Mouse (Mus musculus): ENCODE data around the gene Gm3415. TPM values are rescaled to one million over a fixed set of nuclear protein-coding genes. Genes with fewer than 3 reads are reported as not detected.
A peak's percentile ranks its signal among the peaks of the same experiment; 100 is the strongest.
"Not testable (repeated sequence)": the region's sequence is repeated elsewhere in the genome, so short reads cannot be mapped to it uniquely, and the experiment has no call there.

The Gm3415 gene
- polyA plus RNA-seq, 1 experiment from 2014 or later: not detected

DNA sequence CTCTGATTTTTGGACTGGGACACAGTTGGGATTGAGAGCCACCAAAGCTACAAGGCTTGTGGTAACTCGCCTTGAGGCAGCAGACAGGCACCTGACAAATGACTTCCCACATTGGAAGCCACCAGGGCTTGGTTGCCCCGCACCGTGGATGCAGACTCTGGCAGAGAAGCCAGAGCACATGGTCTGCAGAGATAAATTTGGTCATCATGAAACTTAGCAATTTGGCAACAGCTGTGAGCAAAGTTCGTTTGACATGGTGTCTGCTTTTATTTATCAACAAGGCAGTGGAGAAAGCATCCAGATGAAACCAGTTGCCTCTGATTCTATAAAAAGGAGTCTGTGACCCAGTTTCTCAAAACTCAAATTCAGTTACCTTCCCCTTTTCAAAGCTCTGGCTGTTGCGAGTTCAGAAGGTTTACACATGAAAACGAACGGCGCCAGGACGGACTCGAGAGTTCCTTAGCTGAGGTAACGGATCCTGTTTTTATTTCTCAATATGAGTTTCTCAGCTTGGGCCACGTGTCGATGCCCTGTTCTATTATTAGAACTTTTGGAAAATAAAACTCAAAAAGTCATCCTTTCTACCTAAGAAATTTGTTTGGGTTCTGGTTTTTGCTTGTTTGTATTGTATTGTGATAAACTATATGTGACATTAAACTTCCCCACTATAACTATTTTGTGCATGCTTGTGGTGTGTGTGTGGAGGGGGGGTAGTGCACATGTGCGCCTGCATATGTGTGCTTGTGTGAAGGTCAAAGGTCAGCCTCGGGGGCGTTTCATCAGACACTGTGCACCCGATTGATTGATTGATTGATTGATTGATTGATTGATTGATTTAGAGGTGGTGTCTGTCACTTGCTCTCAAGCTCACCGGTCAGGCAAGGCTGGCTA lies 40.9 kb downstream of the Gm3415 start:
- Histone ChIP-seq H3K4me1 (ENCODE audit: control insufficient read depth, low read depth, low read length) (no peaks in the 10 kb centered on the region; the same call in none of the 2 replicates), H3K27me3 (ENCODE audit: control insufficient read depth, insufficient read depth, low read depth, low read length) (no peaks in the 10 kb centered on the region), H3K9ac (ENCODE audit: low read depth, low read length) (no peak overlapping the region), H3K27ac (ENCODE audit: low read length) (peak overlapping the region; percentile 24; the same call in 1 of the 2 replicates), H3K9me3 (replicated peaks; ENCODE audit: control insufficient read depth, low read length) (no peaks in the 10 kb centered on the region), H3K4me2 (ENCODE audit: low read depth, low read length) (no peak overlapping the region), H3K4me3 (ENCODE audit: low read depth, low read length) (no peak overlapping the region), H3K36me3 (ENCODE audit: control insufficient read depth, insufficient read depth) (no peaks in the 10 kb centered on the region)
- 31% methylated on average over 18 of the region's 18 CpGs for WGBS (ENCODE audit: insufficient replicate concordance)
- ATAC-seq (ENCODE audit: low read depth): peak; percentile 25; the same call in 1 of the 2 replicates

DNA sequence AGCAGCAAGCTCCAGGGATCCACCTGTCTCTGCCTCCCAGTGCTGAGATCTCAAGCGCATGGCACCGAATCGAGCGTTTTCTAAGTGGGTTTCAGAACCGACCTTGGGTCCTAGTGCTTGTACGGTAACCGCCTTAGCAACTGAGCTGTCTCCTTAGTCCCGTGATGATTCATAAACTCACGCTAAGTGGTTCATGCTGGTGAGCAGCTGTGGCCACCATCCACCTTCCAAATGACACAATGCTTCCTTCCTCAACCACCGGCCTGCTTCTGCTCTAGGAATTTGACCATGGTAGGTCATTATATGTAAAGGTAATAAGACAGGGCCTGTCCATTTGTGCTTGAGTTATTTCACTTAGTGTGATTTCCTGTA lies 41.6 kb downstream of the Gm3415 start:
- no peaks in the 10 kb centered on the region for H3K27me3 ChIP-seq (ENCODE audit: control insufficient read depth, insufficient read depth, low read depth, low read length)
- H3K27ac ChIP-seq (ENCODE audit: low read length): no peak overlapping the region
- WGBS (ENCODE audit: insufficient replicate concordance): 66% methylated on average over 10 of the region's 10 CpGs
- H3K9ac ChIP-seq (ENCODE audit: low read depth, low read length): no peak overlapping the region
- H3K36me3 ChIP-seq (ENCODE audit: control insufficient read depth, insufficient read depth): no peaks in the 10 kb centered on the region
- H3K4me1 ChIP-seq (ENCODE audit: control insufficient read depth, low read depth, low read length): no peaks in the 10 kb centered on the region; the same call in none of the 2 replicates
- no peak for ATAC-seq (ENCODE audit: low read depth)
- H3K9me3 ChIP-seq (replicated peaks; ENCODE audit: control insufficient read depth, low read length): no peaks in the 10 kb centered on the region
- H3K4me2 ChIP-seq (ENCODE audit: low read depth, low read length): no peak overlapping the region
- no peak overlapping the region for H3K4me3 ChIP-seq (ENCODE audit: low read depth, low read length)

DNA sequence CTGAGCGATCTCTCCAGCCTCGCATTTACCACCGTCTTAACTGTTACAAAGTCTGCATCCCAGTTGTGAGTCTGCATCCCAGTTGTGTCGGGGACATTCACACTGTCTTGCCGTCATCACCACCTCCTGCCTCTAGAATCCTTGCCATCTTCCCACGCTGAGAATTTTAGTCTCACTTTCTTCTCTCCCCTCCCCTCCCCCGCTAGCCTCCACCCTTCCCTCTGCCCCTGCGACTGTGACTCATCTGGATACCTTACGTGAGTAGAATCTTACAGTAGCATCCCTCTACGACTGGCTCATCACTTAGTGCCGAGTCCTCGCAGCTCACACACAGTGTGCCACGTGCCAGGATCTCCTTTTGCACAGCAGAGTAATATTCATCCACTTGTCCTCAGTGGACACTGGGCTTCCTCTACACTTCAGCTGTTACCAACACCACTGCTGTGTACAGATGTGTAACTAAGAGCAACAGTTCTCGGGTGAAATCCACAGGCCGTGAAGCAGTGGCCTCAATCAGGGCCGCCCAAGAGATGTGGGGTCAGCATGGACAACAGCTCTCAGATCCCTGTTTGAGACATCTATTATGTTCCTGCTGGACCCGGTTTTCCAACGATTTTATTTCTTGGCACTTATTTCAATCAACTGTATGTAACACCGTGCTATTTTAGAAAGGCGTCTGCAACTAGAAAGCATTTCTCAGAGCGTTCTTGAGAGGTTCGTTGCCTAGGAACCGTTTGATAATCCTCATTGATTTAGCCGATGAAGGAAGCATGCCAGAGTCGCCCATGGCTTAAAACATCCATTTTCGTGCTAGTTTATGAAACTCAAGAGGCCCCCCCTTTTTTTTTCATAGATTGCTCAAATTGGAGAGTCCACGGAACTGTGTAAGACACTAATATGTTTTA lies 42.5 kb downstream of the Gm3415 start:
- Histone ChIP-seq H3K27me3 (ENCODE audit: control insufficient read depth, insufficient read depth, low read depth, low read length) (no peaks in the 10 kb centered on the region), H3K9ac (ENCODE audit: low read depth, low read length) (no peak overlapping the region), H3K27ac (ENCODE audit: low read length) (no peak overlapping the region), H3K4me3 (ENCODE audit: low read depth, low read length) (no peak overlapping the region), H3K4me1 (ENCODE audit: control insufficient read depth, low read depth, low read length) (no peaks in the 10 kb centered on the region; the same call in none of the 2 replicates), H3K36me3 (ENCODE audit: control insufficient read depth, insufficient read depth) (no peaks in the 10 kb centered on the region), H3K4me2 (ENCODE audit: low read depth, low read length) (0 out of 2 replicates have a peak overlapping the region, but pooled peaks have one; percentile 46), H3K9me3 (replicated peaks; ENCODE audit: control insufficient read depth, low read length) (no peaks in the 10 kb centered on the region)
- no peak for ATAC-seq (ENCODE audit: low read depth)
- WGBS (ENCODE audit: insufficient replicate concordance): 73% methylated on average over 27 of the region's 27 CpGs

DNA sequence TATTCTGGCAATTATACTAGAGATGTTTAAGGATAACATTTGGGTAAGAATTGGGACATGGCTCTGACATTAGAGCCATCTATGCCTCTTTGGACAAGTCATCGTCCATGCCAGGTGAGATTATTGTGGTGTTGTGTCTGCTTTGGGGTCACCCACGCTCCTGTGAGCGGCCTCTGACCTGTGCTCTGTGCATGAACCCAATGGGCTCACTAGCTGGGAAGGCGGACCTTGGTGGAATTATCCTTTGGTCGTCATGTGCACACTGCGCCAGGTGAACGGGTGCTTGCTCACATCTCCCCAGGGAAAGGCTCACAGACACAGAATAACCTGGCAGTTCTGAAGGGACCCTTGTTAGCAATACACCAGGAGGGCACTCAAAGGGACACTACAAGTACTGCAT lies 43.3 kb downstream of the Gm3415 start:
- not testable (repeated sequence) for H3K9me3 ChIP-seq (replicated peaks; ENCODE audit: control insufficient read depth, low read length); H3K4me1 ChIP-seq (ENCODE audit: control insufficient read depth, low read depth, low read length); H3K27me3 ChIP-seq (ENCODE audit: control insufficient read depth, insufficient read depth, low read depth, low read length); H3K9ac ChIP-seq (ENCODE audit: low read depth, low read length); H3K36me3 ChIP-seq (ENCODE audit: control insufficient read depth, insufficient read depth)
- H3K4me3 ChIP-seq (ENCODE audit: low read depth, low read length): peak overlapping the region; percentile 24
- H3K27ac ChIP-seq (ENCODE audit: low read length): 0 out of 2 replicates have a peak overlapping the region, but pooled peaks have one; percentile 5
- 52% methylated on average over 7 of the region's 7 CpGs for WGBS (ENCODE audit: insufficient replicate concordance)
- H3K4me2 ChIP-seq (ENCODE audit: low read depth, low read length): peak overlapping the region; percentile 46
- ATAC-seq (ENCODE audit: low read depth): peak; percentile 55

DNA sequence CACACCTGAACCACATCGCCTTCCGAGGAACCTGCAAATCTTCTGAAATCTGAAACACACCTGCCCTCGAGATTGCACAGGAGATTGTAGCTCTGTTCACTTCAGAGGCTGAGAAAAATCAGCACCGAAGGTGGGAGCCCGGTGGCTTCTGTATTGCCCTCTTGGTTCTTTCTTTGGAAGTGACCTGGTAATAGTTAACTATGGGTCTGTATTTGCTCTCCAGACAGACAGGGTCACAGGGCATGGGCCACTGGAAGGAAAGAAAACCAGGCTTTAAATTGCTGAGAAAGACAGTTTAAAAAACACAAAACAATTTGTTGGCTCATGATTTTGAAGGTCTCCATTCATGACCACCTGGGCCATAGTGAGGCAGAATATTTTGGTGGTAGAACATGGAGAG lies 44.0 kb downstream of the Gm3415 start:
- peak; percentile 73 for ATAC-seq (ENCODE audit: low read depth)
- H3K27me3 ChIP-seq (ENCODE audit: control insufficient read depth, insufficient read depth, low read depth, low read length): no peaks in the 10 kb centered on the region
- H3K36me3 ChIP-seq (ENCODE audit: control insufficient read depth, insufficient read depth): no peaks in the 10 kb centered on the region
- H3K27ac ChIP-seq (ENCODE audit: low read length): peak overlapping the region; percentile 53; the same call in 1 of the 2 replicates
- no peaks in the 10 kb centered on the region for H3K9me3 ChIP-seq (replicated peaks; ENCODE audit: control insufficient read depth, low read length)
- H3K4me2 ChIP-seq (ENCODE audit: low read depth, low read length): peak overlapping the region; percentile 46; the same call in 1 of the 2 replicates
- no peaks in the 10 kb centered on the region; the same call in none of the 2 replicates for H3K4me1 ChIP-seq (ENCODE audit: control insufficient read depth, low read depth, low read length)
- H3K9ac ChIP-seq (ENCODE audit: low read depth, low read length): no peak overlapping the region
- peak overlapping the region; percentile 24 for H3K4me3 ChIP-seq (ENCODE audit: low read depth, low read length)
- WGBS (ENCODE audit: insufficient replicate concordance): 61% methylated on average over 5 of the region's 5 CpGs

DNA sequence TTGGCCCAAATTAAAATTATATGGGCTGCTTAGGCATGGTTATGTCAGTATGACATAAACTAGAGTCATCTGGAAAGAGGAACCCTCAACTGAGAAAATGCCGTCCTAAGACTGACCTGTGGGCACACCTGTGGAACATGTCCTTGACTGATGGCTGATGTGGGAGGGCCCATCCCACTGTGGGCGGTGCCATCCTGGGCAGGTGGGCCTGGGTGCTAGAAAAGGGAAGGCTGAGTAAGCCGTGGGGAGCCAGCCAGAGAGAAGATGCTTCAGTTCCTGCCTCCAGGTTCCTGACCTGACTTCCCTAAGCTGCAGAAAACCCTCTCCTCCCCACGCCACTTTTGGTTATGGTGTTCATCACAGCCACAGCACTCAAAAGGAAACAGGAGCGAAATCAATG lies 50.3 kb downstream of the Gm3415 start:
- 45% methylated on average over 5 of the region's 5 CpGs for WGBS (ENCODE audit: insufficient replicate concordance)
- no peak overlapping the region for H3K4me3 ChIP-seq (ENCODE audit: low read depth, low read length)
- no peak for ATAC-seq (ENCODE audit: low read depth)
- H3K9ac ChIP-seq (ENCODE audit: low read depth, low read length): no peak overlapping the region
- H3K4me2 ChIP-seq (ENCODE audit: low read depth, low read length): no peak overlapping the region
- H3K36me3 ChIP-seq (ENCODE audit: control insufficient read depth, insufficient read depth): no peaks in the 10 kb centered on the region
- H3K27me3 ChIP-seq (ENCODE audit: control insufficient read depth, insufficient read depth, low read depth, low read length): no peaks in the 10 kb centered on the region
- no peaks in the 10 kb centered on the region for H3K4me1 ChIP-seq (ENCODE audit: control insufficient read depth, low read depth, low read length)
- H3K9me3 ChIP-seq (replicated peaks; ENCODE audit: control insufficient read depth, low read length): no peaks in the 10 kb centered on the region
- H3K27ac ChIP-seq (ENCODE audit: low read length): no peak overlapping the region

DNA sequence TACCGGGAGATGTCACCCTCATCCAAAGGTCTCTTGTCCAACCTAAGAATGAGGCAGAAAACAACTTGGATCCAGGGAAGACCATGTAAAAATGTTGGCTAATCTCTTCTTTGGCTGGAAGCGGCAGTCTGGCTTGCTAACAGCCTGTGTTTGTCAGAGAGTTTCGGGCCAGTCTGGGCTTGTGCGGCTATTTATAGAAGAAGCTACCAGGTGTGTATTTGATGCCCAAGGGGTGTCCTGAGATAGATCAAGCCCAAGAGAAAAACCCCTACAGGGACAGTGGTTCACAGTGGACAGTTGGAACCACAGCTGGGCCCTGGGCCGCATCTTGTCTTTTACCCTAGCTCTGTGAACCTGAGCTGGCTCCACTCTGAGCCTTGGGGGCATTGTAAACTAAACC lies 51.0 kb downstream of the Gm3415 start:
- no peaks in the 10 kb centered on the region for H3K27me3 ChIP-seq (ENCODE audit: control insufficient read depth, insufficient read depth, low read depth, low read length)
- ATAC-seq (ENCODE audit: low read depth): no peak
- H3K4me1 ChIP-seq (ENCODE audit: control insufficient read depth, low read depth, low read length): no peaks in the 10 kb centered on the region
- no peak overlapping the region for H3K4me3 ChIP-seq (ENCODE audit: low read depth, low read length)
- H3K36me3 ChIP-seq (ENCODE audit: control insufficient read depth, insufficient read depth): no peaks in the 10 kb centered on the region
- H3K9ac ChIP-seq (ENCODE audit: low read depth, low read length): no peak overlapping the region
- H3K4me2 ChIP-seq (ENCODE audit: low read depth, low read length): no peak overlapping the region
- no peak overlapping the region for H3K27ac ChIP-seq (ENCODE audit: low read length)
- H3K9me3 ChIP-seq (replicated peaks; ENCODE audit: control insufficient read depth, low read length): no peaks in the 10 kb centered on the region
- 68% methylated on average over 5 of the region's 5 CpGs for WGBS (ENCODE audit: insufficient replicate concordance)

DNA sequence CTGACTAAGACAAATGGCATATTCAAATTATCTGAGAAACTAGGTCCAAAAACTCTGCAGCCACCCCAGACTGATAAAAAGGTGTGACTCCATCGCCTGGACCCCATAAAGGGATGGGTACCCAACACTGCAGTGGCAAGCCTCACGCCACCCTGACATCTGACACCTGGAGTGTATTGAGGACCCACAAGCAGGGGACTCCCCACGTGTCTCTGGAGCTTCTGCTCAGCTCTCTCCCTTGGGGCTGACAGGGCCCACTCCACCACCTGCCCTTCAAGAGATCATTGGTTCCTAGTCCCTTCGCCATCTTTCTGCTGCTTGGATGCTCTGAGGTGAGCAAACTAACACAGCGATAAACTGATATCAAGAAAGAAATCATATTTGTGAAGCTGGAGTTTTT lies 51.9 kb downstream of the Gm3415 start:
- H3K27ac ChIP-seq (ENCODE audit: low read length): no peak overlapping the region
- no peak overlapping the region for H3K4me3 ChIP-seq (ENCODE audit: low read depth, low read length)
- no peak overlapping the region for H3K9ac ChIP-seq (ENCODE audit: low read depth, low read length)
- H3K4me1 ChIP-seq (ENCODE audit: control insufficient read depth, low read depth, low read length): no peaks in the 10 kb centered on the region
- WGBS (ENCODE audit: insufficient replicate concordance): 55% methylated on average over 5 of the region's 5 CpGs
- no peaks in the 10 kb centered on the region for H3K27me3 ChIP-seq (ENCODE audit: control insufficient read depth, insufficient read depth, low read depth, low read length)
- ATAC-seq (ENCODE audit: low read depth): no peak
- H3K9me3 ChIP-seq (replicated peaks; ENCODE audit: control insufficient read depth, low read length): no peaks in the 10 kb centered on the region
- H3K4me2 ChIP-seq (ENCODE audit: low read depth, low read length): no peak overlapping the region
- no peaks in the 10 kb centered on the region for H3K36me3 ChIP-seq (ENCODE audit: control insufficient read depth, insufficient read depth)

Data from liver, embryonic 16.5 days (tissue).